Mouse (Mus musculus): ENCODE results near the gene Cep83.

The Cep83 gene

DNA sequence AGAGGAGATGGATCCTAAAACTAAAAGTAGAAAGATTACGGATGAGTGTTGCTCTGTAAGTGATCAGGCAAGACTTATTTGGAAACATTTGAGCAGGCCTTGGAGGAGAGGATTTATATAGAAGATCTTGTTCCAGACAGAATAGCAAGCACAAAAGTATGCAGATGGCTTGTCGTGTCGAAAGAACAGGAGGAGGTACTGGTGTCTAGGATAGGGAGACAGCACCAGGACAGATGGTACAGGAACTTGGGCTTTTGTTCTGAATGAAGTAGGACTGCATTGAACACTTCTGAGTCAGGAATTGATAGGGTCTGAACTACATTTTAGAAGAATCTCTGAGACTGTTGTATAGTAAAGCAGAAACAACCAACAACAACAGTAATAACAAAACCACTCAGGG lies 89.1 kb downstream of the Cep83 start:
- intact Hi-C loops (cut with DNase I) = no loop called here

DNA sequence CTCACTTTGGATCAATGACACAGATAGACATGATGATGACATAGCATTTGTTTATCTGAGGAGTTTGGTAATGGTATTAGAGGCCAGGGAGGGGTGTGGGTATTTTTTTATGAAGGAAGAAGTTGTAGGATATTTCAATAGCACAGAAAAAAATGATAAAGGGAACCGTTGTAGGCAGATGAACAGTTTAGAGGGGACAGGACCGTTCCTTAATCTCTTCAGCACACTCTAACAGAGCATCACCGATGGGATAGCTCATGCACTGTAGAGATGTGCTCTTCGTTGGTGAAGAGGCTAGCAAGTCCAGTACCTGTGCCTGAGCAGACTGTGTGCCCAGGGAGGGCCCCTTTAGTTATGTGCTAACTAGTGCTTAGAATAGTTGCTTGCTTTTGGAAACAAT lies 90.9 kb downstream of the Cep83 start:
- intact Hi-C loops (cut with DNase I) = no loop called here

DNA sequence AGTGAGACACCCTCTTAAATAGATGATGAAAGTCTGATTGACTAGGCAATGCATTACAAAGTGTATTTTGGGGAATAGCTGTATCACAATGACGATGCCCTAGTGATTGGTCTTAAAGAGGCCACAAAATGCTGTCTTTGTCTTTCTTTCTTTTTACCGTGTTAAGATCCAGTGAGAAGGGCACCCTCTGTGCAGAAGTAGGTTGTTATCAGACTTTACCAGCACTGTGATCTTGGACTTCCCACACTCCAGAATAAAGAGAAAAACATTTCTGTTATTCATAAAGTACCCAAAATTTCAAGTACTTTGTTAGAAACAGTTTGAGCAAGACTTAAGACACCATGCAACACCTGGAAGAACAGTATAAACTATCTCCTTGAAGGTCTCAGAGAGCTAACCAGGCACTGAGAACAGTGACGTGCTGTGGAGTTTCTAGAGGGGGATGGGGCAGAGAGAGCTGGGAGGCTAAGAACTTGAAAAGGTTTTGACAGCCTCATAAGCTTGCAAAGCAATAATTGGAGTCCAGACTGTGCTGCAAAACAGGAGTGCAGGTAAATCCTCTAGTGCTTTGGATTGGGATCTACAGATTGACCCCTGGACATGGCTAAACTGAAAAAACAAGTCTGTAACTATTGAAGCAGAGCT lies 92.3 kb downstream of the Cep83 start:
- intact Hi-C loops (cut with DNase I) = no loop called here

DNA sequence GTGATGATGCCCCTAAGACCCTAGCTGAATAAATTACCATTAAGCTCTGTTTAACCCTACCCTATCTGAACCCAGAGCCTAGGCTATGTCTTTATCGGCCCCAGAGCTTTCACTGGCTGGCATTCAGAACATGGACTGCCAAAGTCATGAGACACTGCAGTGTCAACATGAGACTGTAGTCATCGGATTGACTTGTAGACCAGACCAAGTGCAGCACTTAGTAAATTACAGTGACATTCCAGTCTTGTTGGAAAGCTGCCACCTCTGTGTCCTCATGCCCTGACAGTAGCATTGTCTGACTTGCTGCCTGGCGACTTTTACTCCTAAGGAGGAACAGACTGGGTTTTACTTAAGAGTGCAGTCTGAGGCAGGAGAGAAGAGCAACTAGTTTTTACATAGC lies 100.8 kb downstream of the Cep83 start:
- intact Hi-C loops (cut with DNase I) = no loop called here

DNA sequence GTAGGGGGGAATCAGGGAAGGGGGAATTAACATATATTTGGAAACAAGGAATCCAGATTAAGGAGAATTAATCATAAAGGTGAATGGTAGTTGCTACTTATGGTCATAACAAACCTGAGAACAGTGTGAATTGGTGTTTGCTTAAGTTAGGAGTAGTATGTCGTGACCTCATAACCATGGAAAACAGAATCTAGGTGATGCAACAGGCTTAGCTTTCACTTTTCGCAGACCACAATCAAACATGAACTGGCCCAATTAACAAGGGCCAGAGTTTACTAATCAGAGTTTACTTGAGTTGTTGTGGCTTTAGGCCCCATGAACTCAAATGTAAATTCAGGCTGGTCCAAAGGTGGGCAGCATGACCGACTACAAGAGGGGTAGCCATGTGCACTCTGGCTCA lies 105.5 kb downstream of the Cep83 start:
- intact Hi-C loops (cut with DNase I) = no loop called here

- intact Hi-C loops (cut with DNase I) = no loop called here
Observed at GRCm38 (mm10) chr10:94794666-94795244, 106.3 kb downstream of the Cep83 start.

GRCm38 (mm10) chr10:94798128-94798527 lies 109.7 kb downstream of the Cep83 start:
- intact Hi-C loops (cut with DNase I) = no loop called here

GRCm38 (mm10) chr10:94799485-94800239 lies 111.2 kb downstream of the Cep83 start:
- intact Hi-C loops (cut with DNase I) = no loop called here

- intact Hi-C loops (cut with DNase I) = no loop called here
Observed at GRCm38 (mm10) chr10:94800677-94801354, 112.4 kb downstream of the Cep83 start.

GRCm38 (mm10) chr10:94804029-94804908 lies 115.8 kb downstream of the Cep83 start:
- intact Hi-C loops (cut with DNase I) = no loop called here

DNA sequence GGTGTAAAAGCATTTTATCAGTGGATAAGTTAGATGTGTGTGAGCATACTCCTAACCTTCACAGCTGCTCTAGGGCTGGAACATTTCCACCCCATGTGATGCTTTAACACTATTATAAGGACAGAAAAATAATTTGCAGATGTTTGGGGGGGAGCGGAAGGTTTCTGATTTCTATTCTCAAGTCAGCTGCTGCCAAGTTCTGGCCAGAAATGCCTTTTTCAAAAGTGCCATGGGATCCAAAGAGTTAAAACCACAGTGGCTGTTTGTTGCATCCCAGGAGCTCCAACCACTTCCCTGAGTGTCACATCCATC lies 116.4 kb downstream of the Cep83 start:
- intact Hi-C loops (cut with DNase I) = no loop called here

DNA sequence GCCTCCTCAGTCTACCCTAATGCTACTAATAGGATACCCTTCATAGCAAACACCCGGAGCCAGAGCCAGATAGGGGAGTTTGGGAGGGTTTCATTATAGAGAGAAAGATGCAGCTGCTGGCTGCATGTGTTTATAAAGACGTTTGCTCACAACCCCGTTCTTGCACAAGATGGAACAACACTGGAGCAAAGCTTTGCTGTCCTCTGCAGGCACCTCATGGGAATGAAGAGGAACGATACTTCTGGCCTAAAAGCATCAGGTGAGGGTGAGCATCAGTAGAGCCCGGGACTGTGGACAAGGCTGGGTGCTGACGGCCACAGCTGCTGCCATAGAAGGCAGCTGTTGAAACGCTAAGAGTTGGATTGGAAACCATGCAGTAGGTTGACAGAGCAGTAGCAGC lies 118.9 kb downstream of the Cep83 start:
- intact Hi-C loops (cut with DNase I) = no loop called here

DNA sequence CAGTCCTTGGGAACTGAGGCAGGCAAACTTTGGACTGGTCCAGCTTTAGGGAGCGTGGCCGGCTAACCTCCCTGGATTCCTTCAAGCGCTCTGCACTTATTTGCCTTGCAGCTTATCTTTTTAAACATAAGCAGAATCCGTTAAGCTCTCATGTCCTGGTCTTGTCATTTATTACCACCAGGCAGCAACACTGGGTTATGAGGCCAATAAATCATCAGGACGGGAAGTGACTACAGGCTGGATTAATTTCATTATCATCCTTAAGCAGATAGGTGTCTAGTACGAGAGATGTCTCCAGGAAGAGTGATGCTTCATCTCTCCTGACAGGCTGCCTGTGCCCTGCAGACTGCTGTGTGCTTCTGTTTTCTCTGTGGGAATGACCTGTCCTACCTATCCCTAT lies 119.8 kb downstream of the Cep83 start:
- intact Hi-C loops (cut with DNase I) = no loop called here

DNA sequence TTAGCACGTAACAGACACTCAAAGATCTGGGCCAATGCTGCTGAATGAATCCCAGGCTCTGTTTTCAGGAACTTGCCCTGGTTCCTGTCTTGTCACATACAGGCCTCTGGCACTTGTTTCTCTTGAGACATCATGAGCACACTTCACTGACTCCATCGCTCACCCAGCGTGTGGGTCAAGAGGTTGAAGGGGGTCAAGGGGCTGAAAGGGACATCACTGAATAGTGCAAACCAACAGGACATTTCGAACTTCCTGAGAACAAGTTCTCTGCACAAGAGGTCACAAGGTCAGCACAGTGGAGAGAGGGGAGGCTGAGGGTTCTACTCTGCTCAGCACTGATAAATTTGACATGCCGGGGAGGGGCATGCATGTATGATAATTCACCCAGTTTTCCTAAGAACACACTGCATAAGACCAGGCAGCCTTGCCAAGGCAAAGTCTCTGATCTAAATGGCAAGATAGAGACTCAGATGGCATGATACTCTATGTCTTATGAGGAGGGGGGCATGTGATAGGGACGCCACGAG lies 121.6 kb downstream of the Cep83 start:
- intact Hi-C loops (cut with DNase I) = no loop called here

- intact Hi-C loops (cut with DNase I) = no loop called here
Observed at GRCm38 (mm10) chr10:94811907-94812851, 123.7 kb downstream of the Cep83 start.

DNA sequence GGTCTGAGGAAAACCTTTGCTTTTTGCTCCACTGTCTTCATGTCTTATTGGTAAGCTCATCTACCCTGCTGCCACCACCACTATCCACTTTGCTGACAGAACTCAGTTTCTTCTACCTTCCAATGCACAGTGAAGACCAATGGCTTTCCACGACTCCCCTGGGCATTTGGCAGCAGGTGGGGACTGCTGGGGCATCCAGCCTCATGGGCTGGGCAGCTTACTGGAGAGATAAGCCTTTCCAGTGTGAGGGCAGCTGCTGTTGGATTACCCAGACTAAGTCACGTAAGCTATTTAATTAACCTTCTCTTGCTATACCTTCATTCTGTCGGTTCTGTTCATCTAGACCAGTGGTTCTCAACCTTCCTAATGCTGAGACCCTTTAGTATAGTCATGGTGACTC lies 129.7 kb downstream of the Cep83 start:
- intact Hi-C loops (cut with DNase I) = no loop called here

DNA sequence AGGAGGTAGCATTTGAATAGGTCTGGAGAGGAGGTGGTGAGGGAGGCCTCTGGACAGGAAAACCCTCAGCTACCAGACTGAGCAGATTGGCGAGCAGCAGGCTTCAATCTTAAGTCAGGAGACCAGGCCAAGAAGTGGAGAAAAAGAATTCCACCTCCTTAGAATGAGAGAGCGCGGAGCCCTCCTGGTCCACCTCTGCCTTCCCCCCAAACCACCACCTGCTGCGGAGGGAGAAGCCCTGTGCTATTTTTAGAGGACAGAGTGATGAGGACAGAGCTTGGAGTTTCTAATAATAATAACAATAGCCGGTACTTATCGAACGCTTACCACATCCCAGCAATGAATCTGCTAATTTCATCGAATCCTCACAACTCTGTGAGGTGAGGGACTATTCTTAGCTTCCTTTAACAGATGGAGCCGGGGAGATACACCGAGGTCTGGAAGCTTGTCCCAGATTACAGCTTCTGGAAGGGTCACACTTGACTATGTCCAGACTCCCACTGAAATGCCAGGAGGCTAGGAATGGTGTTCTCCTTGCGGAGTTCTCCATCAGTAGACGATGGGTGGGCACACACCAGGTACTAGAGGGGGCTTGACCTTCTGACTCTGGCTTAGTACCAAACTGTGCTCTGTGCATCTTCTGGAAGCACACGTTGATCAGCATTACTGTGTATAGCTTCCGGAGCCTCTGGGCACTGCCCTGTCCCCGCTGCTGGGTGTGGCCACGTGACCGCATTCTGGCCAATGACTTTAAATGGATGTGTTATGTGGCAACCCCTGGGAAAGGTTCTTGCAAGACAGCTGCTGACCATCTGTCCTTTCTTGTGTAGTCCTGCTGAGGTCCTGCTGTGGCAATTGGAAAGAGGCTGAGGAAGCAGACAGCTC lies 130.6 kb downstream of the Cep83 start:
- intact Hi-C loops (cut with DNase I) = no loop called here

DNA sequence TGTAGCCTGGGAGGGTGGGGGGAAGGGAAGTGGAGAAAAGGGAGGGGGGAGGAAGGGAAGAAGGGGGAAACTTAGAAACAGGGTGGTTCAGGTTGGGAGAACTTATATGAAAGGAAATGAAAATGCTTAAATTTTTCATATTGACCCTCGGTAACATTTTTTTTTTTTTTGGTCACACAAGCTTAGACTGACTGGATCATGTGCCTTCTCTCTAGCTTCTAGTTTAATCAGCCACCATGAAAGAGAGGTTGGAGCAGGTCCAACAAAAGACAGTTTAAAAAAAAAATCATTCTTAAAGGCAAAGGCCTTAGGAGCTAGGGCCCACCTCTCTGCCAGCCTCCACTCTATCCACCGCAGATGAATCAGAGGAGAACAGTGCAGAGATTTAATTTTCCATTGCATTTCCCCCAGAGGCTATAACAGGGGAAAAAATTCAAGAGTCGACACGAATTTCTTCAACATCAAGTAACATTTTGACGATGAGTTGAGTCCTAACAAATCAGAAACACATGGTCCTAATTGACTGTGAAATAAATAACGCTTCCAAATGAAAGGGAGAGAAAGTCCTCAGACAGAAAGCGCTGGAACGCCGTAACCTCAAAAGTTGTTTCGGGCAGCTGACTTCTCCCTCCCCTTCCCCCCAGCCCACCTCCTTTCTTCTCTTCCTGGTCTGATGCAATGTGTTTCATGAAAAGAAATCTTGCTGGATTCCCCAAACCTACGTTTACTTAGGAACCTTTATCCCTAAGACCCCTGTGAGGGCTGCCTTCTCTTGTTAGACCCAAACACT lies 135.7 kb downstream of the Cep83 start:
- intact Hi-C loops (cut with DNase I) = no loop called here
